8 mouse cellular contexts compared by ENCODE assay signal in genomic region chr13:52024349-52024748, GRCm38 (mm10).
DNase-seq lines count a peak whose midpoint lies in the region; ATAC-seq lines count a peak whose summit lies in the region.

No protein-coding gene starts in this region.

- no peak overlapping the region for H3K9ac ChIP-seq in midbrain, embryonic 12.5 days (replicated peaks)
- H3K9ac ChIP-seq in midbrain, embryonic 13.5 days (replicated peaks): no peak overlapping the region
- no peak overlapping the region for H3K9ac ChIP-seq in intestine, embryonic 14.5 days (ENCODE audit: low read length)
- H3K9ac ChIP-seq in liver, embryonic 16.5 days (ENCODE audit: low read depth, low read length): no peak overlapping the region
- peak overlapping the region; percentile 45; the same call in 1 of the 2 replicates for H3K9ac ChIP-seq in stomach, embryonic 16.5 days (ENCODE audit: low read length)

- no peak overlapping the region for H3K4me3 ChIP-seq in midbrain, embryonic 12.5 days
- no peak overlapping the region for H3K4me3 ChIP-seq in midbrain, embryonic 13.5 days (replicated peaks)
- H3K4me3 ChIP-seq in intestine, embryonic 14.5 days (ENCODE audit: low read depth, low read length): no peak overlapping the region
- no peak overlapping the region for H3K4me3 ChIP-seq in liver, embryonic 16.5 days (ENCODE audit: low read depth, low read length)
- no peak overlapping the region for H3K4me3 ChIP-seq in stomach, embryonic 16.5 days (replicated peaks; ENCODE audit: low read length)

- intact Hi-C loops in left cerebral cortex, postnatal 25 days (cut with DNase I): no loop called here

- H3K4me1 ChIP-seq in midbrain, embryonic 12.5 days: peaks cover 28% of the 10 kb centered on the region
- peaks cover 35% of the 10 kb centered on the region for H3K4me1 ChIP-seq in midbrain, embryonic 13.5 days (replicated peaks)
- peaks cover 23% of the 10 kb centered on the region for H3K4me1 ChIP-seq in intestine, embryonic 14.5 days (replicated peaks; ENCODE audit: control insufficient read depth, insufficient read depth, low read length)
- peaks cover 9% of the 10 kb centered on the region for H3K4me1 ChIP-seq in liver, embryonic 16.5 days (ENCODE audit: control insufficient read depth, low read depth, low read length)
- peaks cover 19% of the 10 kb centered on the region for H3K4me1 ChIP-seq in stomach, embryonic 16.5 days (ENCODE audit: control insufficient read depth, insufficient read depth, low read length)

- no peak overlapping the region for H3K4me2 ChIP-seq in midbrain, embryonic 12.5 days (replicated peaks)
- H3K4me2 ChIP-seq in midbrain, embryonic 13.5 days (replicated peaks): no peak overlapping the region
- peak overlapping the region; percentile 14 for H3K4me2 ChIP-seq in intestine, embryonic 14.5 days (ENCODE audit: low read length)
- H3K4me2 ChIP-seq in liver, embryonic 16.5 days (ENCODE audit: low read depth, low read length): 0 out of 2 replicates have a peak overlapping the region, but pooled peaks have one; percentile 8
- H3K4me2 ChIP-seq in stomach, embryonic 16.5 days (ENCODE audit: low read depth, low read length): no peak overlapping the region

- 0 out of 2 replicates have a peak overlapping the region, but pooled peaks have one; percentile 15 for H3K27ac ChIP-seq in midbrain, embryonic 12.5 days (replicated peaks)
- H3K27ac ChIP-seq in midbrain, embryonic 13.5 days: no peak overlapping the region
- peak overlapping the region; percentile 12; the same call in 1 of the 2 replicates for H3K27ac ChIP-seq in intestine, embryonic 14.5 days (ENCODE audit: low read depth)
- no peak overlapping the region for H3K27ac ChIP-seq in liver, embryonic 16.5 days (ENCODE audit: low read length)
- H3K27ac ChIP-seq in stomach, embryonic 16.5 days (ENCODE audit: low read length): peak overlapping the region; percentile 76

- DNase-seq in gastrocnemius, adult 18-20 months (ENCODE audit: low spot score): peak; percentile 77
- DNase-seq in intestine, embryonic 14.5 days (ENCODE audit: low spot score): peak; percentile 70
- DNase-seq in left cerebral cortex, postnatal 25 days (ENCODE audit: low spot score in 2 of 2): no peak
- DNase-seq in spleen, postnatal 36 days (ENCODE audit: low spot score in 2 of 2): no peak

- no peaks in the 10 kb centered on the region for H3K9me3 ChIP-seq in midbrain, embryonic 12.5 days
- H3K9me3 ChIP-seq in midbrain, embryonic 13.5 days: no peaks in the 10 kb centered on the region
- H3K9me3 ChIP-seq in intestine, embryonic 14.5 days (ENCODE audit: control insufficient read depth, low read length): no peaks in the 10 kb centered on the region
- H3K9me3 ChIP-seq in liver, embryonic 16.5 days (replicated peaks; ENCODE audit: control insufficient read depth, low read length): no peaks in the 10 kb centered on the region
- H3K9me3 ChIP-seq in stomach, embryonic 16.5 days (replicated peaks; ENCODE audit: control insufficient read depth, low read length): no peaks in the 10 kb centered on the region

- peaks cover 42% of the 10 kb centered on the region for H3K27me3 ChIP-seq in midbrain, embryonic 12.5 days
- H3K27me3 ChIP-seq in midbrain, embryonic 13.5 days: peaks cover 20% of the 10 kb centered on the region; the same call in 1 of the 2 replicates
- no peaks in the 10 kb centered on the region for H3K27me3 ChIP-seq in intestine, embryonic 14.5 days (replicated peaks; ENCODE audit: control insufficient read depth, insufficient read depth, low read length)
- H3K27me3 ChIP-seq in liver, embryonic 16.5 days (ENCODE audit: control insufficient read depth, insufficient read depth, low read depth, low read length): no peaks in the 10 kb centered on the region
- H3K27me3 ChIP-seq in stomach, embryonic 16.5 days (ENCODE audit: control insufficient read depth, insufficient read depth, low read length): no peaks in the 10 kb centered on the region

- ATAC-seq in midbrain, embryonic 12.5 days (ENCODE audit: low FRiP score, low read depth): no peak
- ATAC-seq in midbrain, embryonic 13.5 days: no peak
- peak; percentile 36; the same call in 1 of the 2 replicates for ATAC-seq in intestine, embryonic 14.5 days (replicated peaks; ENCODE audit: low FRiP score, low TSS enrichment, low read depth)
- no peak; the same call in 1 of the 2 replicates for ATAC-seq in liver, embryonic 16.5 days (ENCODE audit: low read depth)
- no peak for ATAC-seq in stomach, embryonic 16.5 days (ENCODE audit: insufficient read depth, low FRiP score)

- H3K36me3 ChIP-seq in midbrain, embryonic 12.5 days: no peaks in the 10 kb centered on the region
- H3K36me3 ChIP-seq in midbrain, embryonic 13.5 days: no peaks in the 10 kb centered on the region
- H3K36me3 ChIP-seq in intestine, embryonic 14.5 days (ENCODE audit: control insufficient read depth, insufficient read depth, low read length): no peaks in the 10 kb centered on the region
- no peaks in the 10 kb centered on the region for H3K36me3 ChIP-seq in liver, embryonic 16.5 days (ENCODE audit: control insufficient read depth, insufficient read depth)
- H3K36me3 ChIP-seq in stomach, embryonic 16.5 days (ENCODE audit: control insufficient read depth, insufficient read depth, low read length): no peaks in the 10 kb centered on the region

- 51% methylated on average over 2 of the region's 2 CpGs for WGBS in midbrain, embryonic 12.5 days
- 71% methylated on average over 2 of the region's 2 CpGs for WGBS in midbrain, embryonic 13.5 days
- WGBS in intestine, embryonic 14.5 days: 34% methylated on average over 2 of the region's 2 CpGs
- 9% methylated on average over 2 of the region's 2 CpGs for WGBS in liver, embryonic 16.5 days (ENCODE audit: insufficient replicate concordance)
- 10% methylated on average over 2 of the region's 2 CpGs for WGBS in stomach, embryonic 16.5 days

Comparison
In these comparisons a context has a peak if more than half of its experiments do, and no peak if none do; other contexts are left out.
1. H3K27ac ChIP-seq: peak in midbrain, embryonic 12.5 days (single experiment), intestine, embryonic 14.5 days (single experiment) and stomach, embryonic 16.5 days (single experiment); none in midbrain, embryonic 13.5 days (single experiment) and liver, embryonic 16.5 days (single experiment).
2. H3K4me2 ChIP-seq: peak in intestine, embryonic 14.5 days (single experiment) and liver, embryonic 16.5 days (single experiment); none in midbrain, embryonic 12.5 days (single experiment), midbrain, embryonic 13.5 days (single experiment) and stomach, embryonic 16.5 days (single experiment).
3. DNase-seq: peak in gastrocnemius, adult 18-20 months (single experiment) and intestine, embryonic 14.5 days (single experiment); none in left cerebral cortex, postnatal 25 days (0 of 2) and spleen, postnatal 36 days (0 of 2).